Mouse (Mus musculus) stomach, postnatal 0 days (tissue): ENCODE results near the gene Foxk1.

Source experiments
- CTCF ChIP-seq: IDR thresholded peaks from 2 replicates; pipeline ENCODE4 v1.5.1; 2016; ENCODE audit warnings: antibody characterized with exemption, low read depth, mild to moderate bottlenecking, moderate library complexity
- EP300 ChIP-seq: optimal IDR thresholded peaks from 2 replicates; pipeline ENCODE3; 2016; ENCODE audit warnings: antibody characterized with exemption

DNA sequence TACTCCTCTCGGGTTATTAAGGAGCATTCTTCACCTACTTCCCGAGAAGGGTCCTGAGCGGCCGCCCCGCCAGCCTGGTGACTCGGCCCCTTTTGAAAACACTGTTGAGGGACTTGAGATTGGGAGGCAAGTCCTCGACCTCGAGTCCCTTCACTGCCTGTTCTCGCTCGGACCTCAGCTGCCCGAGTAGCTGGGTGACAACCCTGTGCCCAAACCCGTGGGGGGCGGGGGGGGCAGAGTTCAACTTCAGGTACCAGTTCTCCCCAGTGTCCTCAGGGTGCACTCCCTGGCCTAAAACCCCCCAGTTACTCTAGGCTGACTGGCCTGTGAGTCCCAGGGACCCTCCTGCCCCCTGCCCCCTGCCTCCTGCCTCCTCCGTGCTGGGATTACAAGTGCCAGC lies 42.7 kb downstream of the Foxk1 start:
- no peak for TF ChIP-seq CTCF
- TF ChIP-seq EP300, result no peak
